Mouse (Mus musculus) hindbrain, postnatal 0 days (tissue): ENCODE data around the gene Ltbp3. TPM values are rescaled to one million over a fixed set of nuclear protein-coding genes. Genes with fewer than 3 reads are reported as not detected.

ENCODE experiments used
- ATAC-seq: fragments of 200-750 bp; cut with Nextera tagmentation; 2 replicates; pipeline ENCODE4 v1.8.0; 2017; ENCODE audit warnings: mild to moderate bottlenecking, moderate TSS enrichment, moderate library complexity
- DNase-seq: peaks from one replicate; pipeline ENCODE4 v3.0.0-alpha.2; 2015; ENCODE audit warnings: low spot score
- H3K27ac ChIP-seq: fragments of 300-500 bp; sonication (generic); 2 replicates; pipeline ENCODE4 v1.5.1; 2014; ENCODE audit warnings: mild to moderate bottlenecking
- H3K27me3 ChIP-seq: fragments of 300-500 bp; sonication (generic); 2 replicates; pipeline ENCODE4 v1.6.1; 2014; ENCODE audit warnings: low read length, mixed read lengths; ENCODE audit not compliant: insufficient read depth
- H3K36me3 ChIP-seq: fragments of 300-500 bp; sonication (generic); 2 replicates; pipeline ENCODE4 v1.6.1; 2014; ENCODE audit warnings: low read length, mixed read lengths; ENCODE audit not compliant: insufficient read depth
- H3K4me1 ChIP-seq: fragments of 300-500 bp; sonication (generic); 2 replicates; pipeline ENCODE4 v1.6.1; 2014; ENCODE audit warnings: antibody characterized with exemption, low read length, mixed read lengths; ENCODE audit not compliant: insufficient read depth
- H3K4me2 ChIP-seq: fragments of 300-500 bp; sonication (generic); 2 replicates; pipeline ENCODE4 v1.6.1; 2014; ENCODE audit warnings: low read depth, mild to moderate bottlenecking, low read length, moderate library complexity, mixed read lengths
- H3K4me3 ChIP-seq: fragments of 300-500 bp; sonication (generic); 2 replicates; pipeline ENCODE4 v1.5.1; 2014; ENCODE audit warnings: low read length
- H3K9ac ChIP-seq: fragments of 300-500 bp; sonication (generic); replicated peaks from 2 replicates; pipeline ENCODE4 v1.6.1; 2014; ENCODE audit warnings: mild to moderate bottlenecking, low read length, moderate library complexity, mixed read lengths
- H3K9me3 ChIP-seq: fragments of 300-500 bp; sonication (generic); 2 replicates; pipeline ENCODE4 v1.6.1; 2016; ENCODE audit warnings: low read length, mixed read lengths
- CTCF ChIP-seq: IDR thresholded peaks from 2 replicates; pipeline ENCODE4 v1.5.1; 2016; ENCODE audit warnings: antibody characterized with exemption, control low read depth, low read depth
- WGBS: fragments of 180-500 bp; shearing (Covaris S2); extraction: QIAGEN DNeasy Blood & Tissue Kit; methylation state at CpG from one replicate; pipeline ENCODE4 v1.1.7; 2014; 5-methylcytosine and 5-hydroxymethylcytosine counted together
- polyA plus RNA-seq: library from polyadenylated mRNA; unstranded; fragments of >200 nt; fragmentation: Nextera tagmentation; extraction: Ambion mirVana; gene quantifications from 2 replicates; pipeline ENCODE4 v1.2.1, GENCODE M21; 2015
- total RNA-seq: library from RNA; depleted of rRNA; stranded (reverse); fragments of >200 nt; gene quantifications from 2 replicates; pipeline ENCODE4 v1.2.3, GENCODE M21; 2014

The Ltbp3 gene
- total and polyA plus RNA-seq, 2 experiments from 2014 or later = 14.0 to 50.2 TPM

DNA sequence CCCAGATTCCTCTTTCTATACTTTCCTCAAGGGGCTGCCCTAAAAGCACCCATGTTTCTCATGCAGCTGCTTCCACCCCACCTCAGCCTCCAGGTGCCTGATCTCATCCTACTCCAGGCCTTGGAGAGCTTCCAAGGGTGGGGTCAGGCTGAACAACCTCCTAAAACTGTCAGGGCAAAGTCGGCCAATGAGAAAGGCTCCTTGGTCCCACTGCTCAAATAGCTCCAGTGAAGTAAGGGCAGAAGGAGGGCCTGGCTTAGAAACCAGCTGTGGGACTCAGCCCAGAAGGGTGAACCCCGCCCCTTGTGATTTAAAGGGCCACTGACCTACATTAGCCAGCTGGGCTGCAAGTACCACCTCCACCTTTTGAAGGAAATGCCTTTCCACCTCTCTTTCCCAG lies 27.0 kb upstream of the Ltbp3 start:
- Histone ChIP-seq H3K36me3 (peaks cover 4% of the 10 kb centered on the region), H3K27me3 (no peaks in the 10 kb centered on the region), H3K27ac (no peak overlapping the region), H3K9me3 (no peaks in the 10 kb centered on the region), H3K9ac (0 out of 2 replicates have a peak overlapping the region, but pooled peaks have one; percentile 17), H3K4me2 (peak overlapping the region; percentile 53), H3K4me1 (peaks cover 10% of the 10 kb centered on the region), H3K4me3 (peak overlapping the region; percentile 18)
- ATAC-seq (no peak), DNase-seq (no peak)
- WGBS = 18% methylated on average over 2 of the region's 2 CpGs
- TF ChIP-seq CTCF = no peak

GRCm38 (mm10) chr19:5715793-5716688 lies 24.7 kb upstream of the Ltbp3 start:
- ATAC-seq = peak; percentile 76
- peak overlapping the region; percentile 72; the same call in 1 of the 2 replicates for H3K27ac ChIP-seq
- peak; percentile 83 for DNase-seq
- H3K4me2 ChIP-seq = peak overlapping the region; percentile 53
- peak overlapping the region; percentile 59 for H3K9ac ChIP-seq
- peaks cover 24% of the 10 kb centered on the region for H3K36me3 ChIP-seq
- no peaks in the 10 kb centered on the region for H3K9me3 ChIP-seq
- no peaks in the 10 kb centered on the region for H3K27me3 ChIP-seq
- H3K4me1 ChIP-seq = peaks cover 10% of the 10 kb centered on the region
- WGBS = 14% methylated on average over 43 of the region's 43 CpGs
- H3K4me3 ChIP-seq = peak overlapping the region; percentile 41
- TF ChIP-seq CTCF = peak; percentile 65

GRCm38 (mm10) chr19:5716955-5717354 lies 23.7 kb upstream of the Ltbp3 start:
- no peaks in the 10 kb centered on the region for H3K27me3 ChIP-seq
- DNase-seq (peak; percentile 34), ATAC-seq (0 out of 2 replicates have a peak, but pooled peaks have one; percentile 6)
- WGBS = 36% methylated on average over 10 of the region's 10 CpGs
- TF ChIP-seq CTCF = no peak
- peak overlapping the region; percentile 41; the same call in 1 of the 2 replicates for H3K4me3 ChIP-seq
- peak overlapping the region; percentile 72 for H3K27ac ChIP-seq
- no peaks in the 10 kb centered on the region for H3K9me3 ChIP-seq
- H3K36me3 ChIP-seq = peaks cover 31% of the 10 kb centered on the region
- peak overlapping the region; percentile 53 for H3K4me2 ChIP-seq
- 0 out of 2 replicates have a peak overlapping the region, but pooled peaks have one; percentile 2 for H3K9ac ChIP-seq
- H3K4me1 ChIP-seq = peaks cover 10% of the 10 kb centered on the region

DNA sequence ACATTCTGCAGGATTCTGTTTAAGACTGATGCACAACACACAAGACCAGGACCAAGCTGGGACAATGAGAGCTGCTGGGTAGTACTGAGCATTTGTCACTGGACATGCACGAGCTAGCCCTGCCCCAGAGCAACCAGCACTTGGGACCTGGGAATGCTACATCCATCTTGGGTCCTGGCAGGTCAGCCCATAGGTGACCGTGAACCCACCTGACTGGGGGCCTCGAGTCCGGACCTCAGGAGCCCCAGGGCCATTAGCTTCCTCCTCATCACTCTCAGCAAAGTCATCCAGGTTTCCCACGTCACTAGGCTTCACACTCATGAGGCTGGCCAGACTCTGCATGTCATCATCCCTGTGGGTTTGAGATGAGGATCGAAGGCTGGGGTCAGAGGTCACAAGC lies 19.5 kb upstream of the Ltbp3 start:
- DNase-seq = no peak
- Histone ChIP-seq H3K36me3 (peaks cover 31% of the 10 kb centered on the region), H3K4me3 (no peak overlapping the region), H3K27me3 (no peaks in the 10 kb centered on the region), H3K4me1 (peaks cover 16% of the 10 kb centered on the region; the same call in 1 of the 2 replicates), H3K27ac (no peak overlapping the region), H3K4me2 (no peak overlapping the region), H3K9ac (no peak overlapping the region), H3K9me3 (no peaks in the 10 kb centered on the region)
- no peak for ATAC-seq
- TF ChIP-seq CTCF = no peak
- WGBS = 82% methylated on average over 6 of the region's 6 CpGs

- TF ChIP-seq CTCF = no peak
- H3K4me3 ChIP-seq = no peak overlapping the region
- no peaks in the 10 kb centered on the region for H3K9me3 ChIP-seq
- no peak for ATAC-seq
- no peak overlapping the region for H3K9ac ChIP-seq
- no peak for DNase-seq
- peaks cover 20% of the 10 kb centered on the region for H3K4me1 ChIP-seq
- H3K36me3 ChIP-seq = peaks cover 31% of the 10 kb centered on the region
- H3K27me3 ChIP-seq = no peaks in the 10 kb centered on the region
- H3K27ac ChIP-seq = no peak overlapping the region
- WGBS = 94% methylated on average over 7 of the region's 7 CpGs
- H3K4me2 ChIP-seq = no peak overlapping the region
Observed at GRCm38 (mm10) chr19:5722848-5723425, 17.8 kb upstream of the Ltbp3 start.

- ATAC-seq (no peak), DNase-seq (no peak)
- Histone ChIP-seq H3K27ac (no peak overlapping the region), H3K9me3 (no peaks in the 10 kb centered on the region), H3K4me2 (0 out of 2 replicates have a peak overlapping the region, but pooled peaks have one; percentile 96), H3K4me1 (peaks cover 20% of the 10 kb centered on the region), H3K9ac (no peak overlapping the region), H3K36me3 (peaks cover 27% of the 10 kb centered on the region), H3K27me3 (no peaks in the 10 kb centered on the region), H3K4me3 (no peak overlapping the region)
- TF ChIP-seq CTCF = no peak
- 74% methylated on average over 4 of the region's 4 CpGs for WGBS
Observed at GRCm38 (mm10) chr19:5723934-5724548, 16.7 kb upstream of the Ltbp3 start.
